19 mouse cellular contexts compared by ENCODE assay signal in genomic region chr15:19675545-19675944, GRCm38 (mm10).
"Had no signal": no experiment of that assay in that cellular context is flagged by ENCODE, and none has a peak within 500 bp of the region (broad histone marks: within the 10 kb centered on the region; RNA-seq: fewer than 3 reads in every experiment).

No protein-coding gene starts in this region.

- H3K27me3 ChIP-seq: liver, embryonic 13.5 days; megakaryocyte, embryonic 14.5 days; neural tube, embryonic 13.5 days; stomach, embryonic 15.5 days had no signal

- H3K27ac ChIP-seq: liver, embryonic 13.5 days; midbrain, embryonic 10.5 days; neural tube, embryonic 13.5 days; stomach, embryonic 15.5 days had no signal

- H3K36me3 ChIP-seq: liver, embryonic 13.5 days; midbrain, embryonic 10.5 days; neural tube, embryonic 13.5 days; stomach, embryonic 15.5 days had no signal

- H3K4me3 ChIP-seq: liver, embryonic 13.5 days; megakaryocyte, embryonic 14.5 days; midbrain, embryonic 10.5 days; myocyte; neural tube, embryonic 13.5 days; stomach, embryonic 15.5 days had no signal

- H3K4me1 ChIP-seq: liver, embryonic 13.5 days; megakaryocyte, embryonic 14.5 days; midbrain, embryonic 10.5 days; neural tube, embryonic 13.5 days; stomach, embryonic 15.5 days had no signal

- H3K4me2 ChIP-seq: liver, embryonic 13.5 days; lung, embryonic 14.5 days; neural tube, embryonic 13.5 days; stomach, embryonic 15.5 days had no signal

- H3K9ac ChIP-seq: liver, embryonic 13.5 days; lung, embryonic 14.5 days; neural tube, embryonic 13.5 days; stomach, embryonic 15.5 days had no signal

- DNase-seq: kidney, adult 18-20 months; kidney, adult 9 months; kidney, postnatal 14 days; kidney, postnatal 4 days; layer of hippocampus, adult 9-11 months; liver, embryonic 13.5 days; lung, embryonic 14.5 days; lung, postnatal 10 days; lung, postnatal 36 days; midbrain, embryonic 14.5 days; retina, postnatal 1 day; right cerebral cortex, postnatal 25 days; spleen, adult 18-20 months; thymus, postnatal 36 days had no signal

- H3K9me3 ChIP-seq: liver, embryonic 13.5 days; megakaryocyte, embryonic 14.5 days; midbrain, embryonic 10.5 days; neural tube, embryonic 13.5 days; stomach, embryonic 15.5 days had no signal
